Mouse (Mus musculus): ENCODE data around the gene Gstm5.

- TF ChIP-seq CTCF (IDR thresholded peaks at IDR 0.05; ENCODE audit: borderline replicate concordance, extremely low read depth, insufficient read depth, insufficient read length) (peak; percentile 27; the same call in 1 of the 2 replicates), POLR2A (IDR thresholded peaks at IDR 0.05; ENCODE audit: borderline replicate concordance, extremely low read depth, insufficient read depth, insufficient read length, poor library complexity, severe bottlenecking) (no peak)
Observed at GRCm38 (mm10) chr3:107931670-107932069, 36.0 kb downstream of the Gstm5 start, which contains the start of gene Gstm7.
